Mouse (Mus musculus): ENCODE results near the gene Ppfibp2.

The Ppfibp2 gene

GRCm38 (mm10) chr7:107665221-107665585 is 70.2 kb downstream of the Ppfibp2 start:
- peak; percentile 70 for DNase-seq

DNA sequence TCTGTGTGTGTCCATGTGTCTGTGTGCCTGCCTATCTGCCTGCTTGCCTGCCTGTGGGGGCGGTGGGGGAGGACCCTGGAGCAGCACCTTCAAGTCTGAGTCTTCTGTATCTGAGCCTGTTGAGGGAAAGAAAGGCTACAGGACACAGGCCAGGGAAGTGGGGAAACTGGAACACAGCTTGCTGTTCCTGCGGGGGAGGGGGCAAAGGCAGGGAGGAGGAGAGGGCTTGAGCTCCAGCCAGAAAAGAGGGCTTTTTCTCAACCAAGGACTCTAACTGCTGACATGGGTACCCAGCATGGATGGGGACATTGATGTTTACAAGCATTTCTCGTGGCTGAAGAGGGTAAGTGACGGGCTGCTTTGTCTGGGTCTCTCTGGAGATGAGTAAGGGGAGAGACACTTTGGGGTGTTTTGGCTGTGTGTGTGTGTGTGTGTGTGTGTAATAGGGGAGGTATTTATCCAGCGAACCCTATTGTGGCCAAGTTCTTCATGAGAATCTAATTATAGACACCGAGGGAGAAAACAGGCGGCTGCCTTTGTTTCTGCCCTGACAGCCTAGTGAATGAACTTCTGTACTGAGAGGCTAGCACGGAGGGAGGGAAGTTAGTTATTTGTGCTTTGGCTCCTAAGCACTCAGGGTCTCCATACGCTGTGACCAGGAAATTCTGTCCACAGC is 70.7 kb downstream of the Ppfibp2 start:
- peak; percentile 62 for DNase-seq

GRCm38 (mm10) chr7:107666262-107666902 is 71.4 kb downstream of the Ppfibp2 start:
- DNase-seq = no peak

GRCm38 (mm10) chr7:107668514-107668913 is 73.5 kb downstream of the Ppfibp2 start:
- no peak for DNase-seq

GRCm38 (mm10) chr7:107675224-107675623 is 80.2 kb downstream of the Ppfibp2 start:
- no peak for DNase-seq

GRCm38 (mm10) chr7:107680151-107680852 is 85.3 kb downstream of the Ppfibp2 start:
- DNase-seq = no peak

GRCm38 (mm10) chr7:107681306-107681705 is 86.3 kb downstream of the Ppfibp2 start:
- no peak for DNase-seq

DNA sequence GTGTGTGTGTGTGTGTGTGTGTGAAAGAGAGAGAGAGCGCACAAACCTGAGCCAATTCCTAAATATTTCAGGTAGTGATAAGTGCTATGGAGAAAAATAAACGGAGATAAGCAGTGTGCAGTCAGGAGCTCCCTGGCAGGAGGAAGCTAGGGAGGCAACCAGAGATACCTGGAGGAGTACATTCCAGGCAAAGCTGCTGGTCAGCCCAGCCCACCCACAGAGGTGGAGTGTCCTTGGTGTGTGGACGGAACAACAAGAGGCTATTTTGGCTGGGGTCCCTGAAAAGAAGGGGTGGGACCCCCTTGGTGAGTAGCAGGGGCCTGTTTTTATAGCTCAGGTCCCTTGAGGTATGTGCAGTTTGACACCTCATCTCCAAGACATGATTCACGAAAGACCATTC is 88.2 kb downstream of the Ppfibp2 start:
- DNase-seq = no peak

- no peak for DNase-seq
These were observed 88.6 kb downstream of the Ppfibp2 start for GRCm38 (mm10) chr7:107683622-107684021.

- DNase-seq = no peak
These were observed 90.4 kb downstream of the Ppfibp2 start for GRCm38 (mm10) chr7:107685238-107685954.

- no peak for DNase-seq
These were observed 90.9 kb downstream of the Ppfibp2 start for GRCm38 (mm10) chr7:107685955-107686285.

GRCm38 (mm10) chr7:107687412-107687811 is 92.4 kb downstream of the Ppfibp2 start:
- no peak for DNase-seq

DNA sequence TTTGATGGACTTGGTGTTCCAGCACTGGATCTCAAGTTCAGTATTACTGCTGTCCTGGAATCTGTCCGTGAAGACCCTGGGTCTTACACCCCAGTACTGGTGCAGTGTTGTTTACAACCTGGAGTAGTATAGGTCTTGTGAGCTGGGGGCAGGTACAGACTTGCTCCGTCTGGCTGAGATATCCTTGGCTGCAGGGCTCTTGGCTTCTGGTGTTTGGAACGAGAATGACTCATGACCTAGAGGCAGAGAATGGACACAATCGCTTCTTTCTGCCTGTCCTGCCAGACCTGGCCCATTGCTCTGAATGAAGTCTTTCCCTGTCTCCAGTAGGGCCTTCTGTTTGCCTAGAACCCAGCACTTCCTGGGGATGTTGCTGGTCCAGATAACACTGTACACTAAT is 93.0 kb downstream of the Ppfibp2 start:
- no peak for DNase-seq

DNA sequence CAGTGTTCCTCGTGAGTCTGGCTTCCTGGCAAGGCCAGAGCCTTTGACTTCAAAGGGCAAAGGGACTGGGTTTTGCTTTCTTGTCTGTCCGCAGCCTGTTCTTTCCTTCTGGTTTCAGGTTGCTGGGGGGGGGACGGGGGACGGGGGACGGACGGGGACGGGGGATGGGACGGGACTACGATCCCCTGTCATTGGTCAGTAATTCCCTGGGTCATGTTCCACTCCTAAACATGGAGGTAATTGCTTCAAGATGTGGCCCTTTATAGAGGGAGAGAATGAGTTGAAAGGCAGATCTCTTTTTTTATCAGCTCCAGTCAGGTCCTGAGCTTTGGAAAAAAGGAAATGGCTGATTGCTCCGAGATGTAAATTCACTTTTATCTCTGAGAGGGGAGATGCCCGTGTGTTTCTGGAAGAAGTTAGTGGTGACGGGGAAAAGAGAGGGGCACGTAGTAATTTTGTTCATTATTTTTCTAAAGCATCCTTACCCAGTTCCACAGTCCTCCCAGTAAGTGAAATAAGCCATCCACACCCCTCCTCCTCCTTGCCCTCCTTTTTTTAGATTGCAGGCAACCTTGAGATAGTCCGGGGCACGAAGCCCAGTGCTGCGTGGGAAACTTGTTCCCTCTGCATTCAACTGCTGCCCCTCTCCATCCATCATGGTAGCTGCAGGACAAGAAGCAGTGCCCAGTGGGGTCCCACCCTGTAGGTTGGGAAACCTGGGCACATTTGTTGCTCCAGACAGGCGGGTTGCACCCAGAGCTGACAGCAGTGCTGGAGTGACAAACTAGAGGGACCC is 95.6 kb downstream of the Ppfibp2 start:
- DNase-seq = peak; percentile 89

DNA sequence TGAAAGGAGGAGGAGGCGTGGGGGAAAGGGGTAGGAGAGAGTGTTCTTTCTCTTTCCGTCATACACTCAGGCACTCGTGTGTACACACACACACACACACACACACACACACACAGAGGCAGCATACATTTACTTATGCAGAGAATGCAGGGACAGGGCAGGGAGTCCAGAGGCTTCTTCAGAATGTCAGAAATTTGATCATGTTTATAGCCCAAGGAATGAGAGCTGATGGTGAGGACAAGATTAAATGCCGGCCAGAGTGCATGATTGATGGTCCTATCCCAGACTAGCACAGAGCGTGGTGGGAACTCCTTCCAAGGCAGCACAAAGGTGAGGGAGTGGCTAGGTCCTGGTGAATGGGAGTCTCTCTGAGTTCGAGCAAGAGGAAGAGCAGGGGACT is 96.5 kb downstream of the Ppfibp2 start:
- DNase-seq = peak; percentile 42

- no peak for DNase-seq
These were observed 99.4 kb downstream of the Ppfibp2 start for GRCm38 (mm10) chr7:107694254-107694947.

DNA sequence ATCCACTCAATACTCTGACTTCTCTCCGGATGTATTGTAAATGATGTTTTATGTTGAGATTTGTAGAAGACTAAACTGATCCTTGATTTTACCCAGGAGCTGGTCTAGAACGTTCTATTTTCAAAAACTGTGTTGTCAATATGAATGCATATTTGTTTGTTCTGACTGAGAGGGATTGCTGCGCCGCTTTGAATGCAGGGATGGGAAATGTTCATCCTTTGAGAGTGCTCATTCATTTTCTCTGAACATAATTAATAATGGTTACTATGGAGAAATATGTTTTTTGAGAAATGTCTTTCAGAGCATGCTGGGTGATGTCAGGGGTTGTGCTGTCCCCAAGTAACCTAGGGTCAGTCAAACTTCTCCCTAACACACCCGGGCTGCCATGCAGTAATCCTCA is 102.1 kb downstream of the Ppfibp2 start:
- DNase-seq = no peak

GRCm38 (mm10) chr7:107699926-107700325 is 104.9 kb downstream of the Ppfibp2 start:
- no peak for DNase-seq

DNA sequence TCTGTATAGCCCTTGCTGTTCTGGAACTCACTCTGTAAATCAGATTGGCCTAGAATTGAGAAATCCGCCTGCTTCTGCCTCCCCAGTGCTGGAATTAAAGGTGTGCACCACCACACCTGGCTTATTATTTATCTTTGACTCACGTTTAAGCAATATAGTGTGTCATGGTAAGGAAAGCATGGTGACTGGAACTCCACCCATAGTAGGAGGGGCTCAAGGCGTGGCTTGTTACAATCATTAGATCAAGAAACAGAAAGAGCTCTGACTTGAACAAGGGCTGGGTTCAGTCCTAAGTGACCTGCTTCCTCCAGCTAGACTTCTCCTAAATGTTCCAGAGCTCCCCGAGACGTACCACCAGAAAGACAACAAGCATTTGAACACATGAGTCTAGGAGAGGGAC is 105.6 kb downstream of the Ppfibp2 start:
- no peak for DNase-seq

- DNase-seq = no peak
These were observed 107.7 kb downstream of the Ppfibp2 start for GRCm38 (mm10) chr7:107702461-107703380.

DNA sequence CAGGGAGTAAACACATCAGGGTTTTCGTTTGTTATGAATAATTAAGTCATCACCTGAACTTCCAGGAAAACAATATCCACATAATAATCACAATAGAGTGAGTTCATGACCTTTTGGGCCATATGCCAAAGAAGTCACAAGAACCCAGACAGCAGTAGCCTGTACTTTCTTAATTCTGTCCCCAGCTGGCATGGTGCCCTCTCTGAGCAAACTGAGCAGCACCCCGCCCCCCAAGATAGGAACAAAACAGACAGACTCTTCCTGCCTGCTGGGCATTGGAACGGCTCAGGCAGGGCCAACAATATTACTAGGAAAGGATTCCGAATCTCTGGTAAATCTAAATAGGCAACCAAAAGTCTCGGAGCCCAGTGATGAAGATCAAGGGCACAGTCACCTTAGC is 110.9 kb downstream of the Ppfibp2 start:
- no peak for DNase-seq

Data from embryo, embryonic 11 days (tissue).